Mouse (Mus musculus) thymus, adult 2 months (tissue): ENCODE data around the gene AU040320.

ENCODE experiments used
- CTCF ChIP-seq: fragments of 200-500 bp; IDR thresholded peaks from 2 replicates; pipeline ENCODE4 v1.5.1; 2012; ENCODE audit warnings: mild to moderate bottlenecking, control low read depth, low read length, moderate library complexity, borderline replicate concordance; ENCODE audit not compliant: control insufficient read depth, poor library complexity, insufficient read depth; ENCODE audit errors: extremely low read depth
- POLR2A ChIP-seq: fragments of 200-500 bp; IDR thresholded peaks from 2 replicates; pipeline ENCODE4 v1.6.1; 2012; ENCODE audit warnings: mild to moderate bottlenecking, low read length, control low read depth, moderate library complexity; ENCODE audit not compliant: control insufficient read depth, poor library complexity, insufficient read depth; ENCODE audit errors: extremely low read depth

- no peak for TF ChIP-seq CTCF
- no peak for TF ChIP-seq POLR2A
These were observed 107.1 kb downstream of the AU040320 start for GRCm38 (mm10) chr4:126860268-126860986.
